In genomic region chr7:145146252-145146930, GRCm38 (mm10) we compare ENCODE assay signal across 20 mouse cellular contexts.
A peak's percentile ranks its signal among the peaks of the same experiment; 100 is the strongest.
DNase-seq lines count a peak whose midpoint lies in the region; ATAC-seq and TF ChIP-seq lines count a peak whose summit lies in the region.
"Had no signal": no experiment of that assay in that cellular context is flagged by ENCODE, and none has a peak within 500 bp of the region (broad histone marks: within the 10 kb centered on the region; RNA-seq: fewer than 3 reads in every experiment).

No protein-coding gene starts in this region.

- 0 out of 2 replicates have a peak, but pooled peaks cover 3% of the 10 kb centered on the region for H3K9me3 ChIP-seq in limb, embryonic 14.5 days (ENCODE audit: control insufficient read depth, low read length)
- H3K9me3 ChIP-seq in limb, embryonic 10.5 days (replicated peaks) = no peaks in the 10 kb centered on the region
- peaks cover 6% of the 10 kb centered on the region for H3K9me3 ChIP-seq in CH12.LX (replicated peaks; ENCODE audit: low read length)
- H3K9me3 ChIP-seq in embryonic facial prominence, embryonic 14.5 days (ENCODE audit: control insufficient read depth, low read length) = no peaks in the 10 kb centered on the region
- H3K9me3 ChIP-seq in forebrain, embryonic 16.5 days (ENCODE audit: control insufficient read depth, low read length) = no peaks in the 10 kb centered on the region
- H3K9me3 ChIP-seq in forebrain, embryonic 15.5 days = no peaks in the 10 kb centered on the region
- H3K9me3 ChIP-seq: embryonic facial prominence, embryonic 12.5 days had no signal

- H3K27ac ChIP-seq in gastrocnemius, adult 2 months = no peak overlapping the region
- no peak overlapping the region for H3K27ac ChIP-seq in limb, embryonic 14.5 days (replicated peaks; ENCODE audit: low read depth, low read length)
- no peak overlapping the region for H3K27ac ChIP-seq in limb, embryonic 10.5 days
- no peak overlapping the region for H3K27ac ChIP-seq in CH12.LX (ENCODE audit: insufficient read depth, low read depth)
- H3K27ac ChIP-seq in embryonic facial prominence, embryonic 14.5 days (replicated peaks; ENCODE audit: low read depth, low read length) = no peak overlapping the region
- H3K27ac ChIP-seq in forebrain, embryonic 16.5 days (ENCODE audit: low read length) = no peak overlapping the region
- no peak overlapping the region for H3K27ac ChIP-seq in forebrain, embryonic 15.5 days (replicated peaks)
- H3K27ac ChIP-seq: forebrain, embryonic 12.5 days; heart, embryonic 13.5 days; kidney, embryonic 15.5 days; liver, embryonic 13.5 days had no signal

- H3K79me2 ChIP-seq in CH12.LX (replicated peaks; ENCODE audit: control insufficient read depth, extremely low read depth, insufficient read depth, poor library complexity, severe bottlenecking) = no peaks in the 10 kb centered on the region

- no peak for DNase-seq in gastrocnemius, adult 2 months
- no peak for DNase-seq in gastrocnemius, postnatal 36 days
- DNase-seq in limb, embryonic 14.5 days (ENCODE audit: low spot score) = peak; percentile 14
- DNase-seq in limb, embryonic 10.5 days (ENCODE audit: low spot score) = no peak
- no peak for DNase-seq in CH12.LX (ENCODE audit: extremely low read depth)
- peak; percentile 38 for DNase-seq in embryonic facial prominence, embryonic 14.5 days (ENCODE audit: low spot score)
- DNase-seq: adrenal gland, adult 8-10 months; B cell, adult 2 months; cerebellum, adult 11 months; cerebellum, postnatal 36 days; left cerebral cortex, postnatal 4 days; liver, embryonic 13.5 days; lung, postnatal 14 days; thymus, postnatal 36 days had no signal

- dilution Hi-C loops in CH12.LX (cut with MboI; ENCODE audit: extremely low pct_ligation_motif_present, extremely low pct_unique_long_range_greater_than_20kb, low sequenced_read_pairs) = no loop called here

- peak; percentile 10 for TF ChIP-seq RAD21 in CH12.LX (IDR thresholded peaks at IDR 0.05; ENCODE audit: low read depth, low read length)

- no peak for TF ChIP-seq POLR2A in limb, embryonic 14.5 days (IDR thresholded peaks at IDR 0.05; ENCODE audit: borderline replicate concordance, extremely low read depth, insufficient read depth, insufficient read length)
- no peak for TF ChIP-seq POLR2A in CH12.LX (IDR thresholded peaks at IDR 0.05; ENCODE audit: low read depth, low read length)

- in situ Hi-C loops in CH12.LX (cut with MboI; ENCODE audit: low pct_ligation_motif_present, low pct_unique_long_range_greater_than_20kb, low sequenced_read_pairs) = no loop called here

- H3K4me1 ChIP-seq in limb, embryonic 14.5 days (ENCODE audit: control insufficient read depth, insufficient read depth, low read length) = no peaks in the 10 kb centered on the region
- no peaks in the 10 kb centered on the region for H3K4me1 ChIP-seq in limb, embryonic 10.5 days
- no peaks in the 10 kb centered on the region for H3K4me1 ChIP-seq in CH12.LX (ENCODE audit: control insufficient read depth in 1 of 2, insufficient read depth in 2 of 2)
- H3K4me1 ChIP-seq in embryonic facial prominence, embryonic 14.5 days (ENCODE audit: control insufficient read depth, insufficient read depth, low read length) = peaks cover 8% of the 10 kb centered on the region
- no peaks in the 10 kb centered on the region for H3K4me1 ChIP-seq in forebrain, embryonic 16.5 days (replicated peaks; ENCODE audit: control insufficient read depth, insufficient read depth, low read length)
- no peaks in the 10 kb centered on the region; the same call in 1 of the 2 replicates for H3K4me1 ChIP-seq in forebrain, embryonic 15.5 days
- H3K4me1 ChIP-seq: forebrain, embryonic 12.5 days; heart, embryonic 13.5 days; liver, embryonic 13.5 days had no signal

- H3K9ac ChIP-seq in limb, embryonic 14.5 days (ENCODE audit: low read depth, low read length, severe bottlenecking) = no peak overlapping the region
- no peak overlapping the region for H3K9ac ChIP-seq in CH12.LX (ENCODE audit: insufficient read depth, low read depth)
- H3K9ac ChIP-seq in embryonic facial prominence, embryonic 14.5 days (ENCODE audit: low read depth, low read length) = no peak overlapping the region
- H3K9ac ChIP-seq in forebrain, embryonic 16.5 days (replicated peaks; ENCODE audit: low read depth, low read length) = no peak overlapping the region
- H3K9ac ChIP-seq in forebrain, embryonic 15.5 days (replicated peaks) = no peak overlapping the region
- H3K9ac ChIP-seq: embryonic facial prominence, embryonic 12.5 days; forebrain, embryonic 12.5 days; heart, embryonic 13.5 days; kidney, embryonic 15.5 days; liver, embryonic 13.5 days had no signal

- TF ChIP-seq CTCF in gastrocnemius, adult 2 months (IDR thresholded peaks at IDR 0.05) = peak; percentile 18; the same call in 1 of the 2 replicates
- TF ChIP-seq CTCF in CH12.LX (conservative IDR thresholded peaks at IDR 0.05 in 1 of 2, IDR thresholded peaks at IDR 0.05 in 1 of 2; ENCODE audit: low read depth in 2 of 2, low read length in 2 of 2) = peak in 1 of 2 experiments; percentile 37; a peak in 2 of 4 replicates

- H3K4me2 ChIP-seq in limb, embryonic 14.5 days (replicated peaks; ENCODE audit: low read depth, low read length, severe bottlenecking) = no peak overlapping the region
- H3K4me2 ChIP-seq in CH12.LX (ENCODE audit: insufficient read depth, low read depth, poor library complexity, severe bottlenecking) = no peak overlapping the region
- H3K4me2 ChIP-seq in embryonic facial prominence, embryonic 14.5 days (ENCODE audit: low read depth, low read length) = no peak overlapping the region
- H3K4me2 ChIP-seq in forebrain, embryonic 16.5 days (ENCODE audit: low read length) = no peak overlapping the region
- H3K4me2 ChIP-seq in forebrain, embryonic 15.5 days (replicated peaks) = no peak overlapping the region
- H3K4me2 ChIP-seq: embryonic facial prominence, embryonic 12.5 days; forebrain, embryonic 12.5 days; heart, embryonic 13.5 days; kidney, embryonic 15.5 days; liver, embryonic 13.5 days had no signal

- no peaks in the 10 kb centered on the region for H3K27me3 ChIP-seq in limb, embryonic 14.5 days (ENCODE audit: control insufficient read depth, insufficient read depth, low read length)
- H3K27me3 ChIP-seq in limb, embryonic 10.5 days (ENCODE audit: low read depth, poor library complexity, severe bottlenecking) = no peaks in the 10 kb centered on the region
- H3K27me3 ChIP-seq in CH12.LX (replicated peaks) = peaks cover 81% of the 10 kb centered on the region
- H3K27me3 ChIP-seq in embryonic facial prominence, embryonic 14.5 days (replicated peaks; ENCODE audit: control insufficient read depth, insufficient read depth, low read length) = no peaks in the 10 kb centered on the region
- H3K27me3 ChIP-seq in forebrain, embryonic 16.5 days (replicated peaks; ENCODE audit: control insufficient read depth, insufficient read depth, low read length) = no peaks in the 10 kb centered on the region
- H3K27me3 ChIP-seq in forebrain, embryonic 15.5 days = no peaks in the 10 kb centered on the region
- H3K27me3 ChIP-seq: embryonic facial prominence, embryonic 12.5 days; forebrain, embryonic 12.5 days; heart, embryonic 13.5 days; kidney, embryonic 15.5 days; liver, embryonic 13.5 days had no signal

- intact Hi-C loops in gastrocnemius, adult 2 months (cut with DNase I) = no loop called here
- intact Hi-C loops in gastrocnemius, postnatal 36 days (cut with DNase I) = no loop called here

- no peak for TF ChIP-seq EP300 in CH12.LX (IDR thresholded peaks at IDR 0.05; ENCODE audit: low read length)

- no peak overlapping the region for H3K4me3 ChIP-seq in gastrocnemius, adult 2 months
- no peak overlapping the region for H3K4me3 ChIP-seq in limb, embryonic 14.5 days (replicated peaks; ENCODE audit: low read length)
- no peak overlapping the region for H3K4me3 ChIP-seq in limb, embryonic 10.5 days
- H3K4me3 ChIP-seq in CH12.LX (replicated peaks in 1 of 3; ENCODE audit: low read depth in 2 of 3, low read length in 2 of 3, poor library complexity in 1 of 3) = no peak overlapping the region
- no peak overlapping the region for H3K4me3 ChIP-seq in embryonic facial prominence, embryonic 14.5 days (ENCODE audit: low read depth, low read length)
- no peak overlapping the region for H3K4me3 ChIP-seq in forebrain, embryonic 16.5 days (replicated peaks; ENCODE audit: low read length)
- H3K4me3 ChIP-seq in forebrain, embryonic 15.5 days = no peak overlapping the region
- H3K4me3 ChIP-seq: embryonic facial prominence, embryonic 12.5 days; forebrain, embryonic 12.5 days; heart, embryonic 13.5 days; kidney, embryonic 15.5 days; liver, embryonic 13.5 days had no signal

- no peaks in the 10 kb centered on the region for H3K36me3 ChIP-seq in limb, embryonic 14.5 days (ENCODE audit: control insufficient read depth, insufficient read depth, low read length)
- no peaks in the 10 kb centered on the region for H3K36me3 ChIP-seq in limb, embryonic 10.5 days
- no peaks in the 10 kb centered on the region for H3K36me3 ChIP-seq in CH12.LX (replicated peaks in 1 of 2; ENCODE audit: control insufficient read depth in 1 of 2, insufficient read depth in 1 of 2, low read length in 1 of 2)
- no peaks in the 10 kb centered on the region for H3K36me3 ChIP-seq in embryonic facial prominence, embryonic 14.5 days (ENCODE audit: control insufficient read depth, insufficient read depth, low read length)
- H3K36me3 ChIP-seq in forebrain, embryonic 16.5 days (ENCODE audit: control insufficient read depth, insufficient read depth) = no peaks in the 10 kb centered on the region
- H3K36me3 ChIP-seq in forebrain, embryonic 15.5 days = no peaks in the 10 kb centered on the region
- H3K36me3 ChIP-seq: embryonic facial prominence, embryonic 12.5 days; forebrain, embryonic 12.5 days; heart, embryonic 13.5 days; kidney, embryonic 15.5 days; liver, embryonic 13.5 days had no signal

- ATAC-seq in limb, embryonic 14.5 days (ENCODE audit: low FRiP score, low read depth) = no peak
- no peak for ATAC-seq in embryonic facial prominence, embryonic 14.5 days (ENCODE audit: low read depth)
- ATAC-seq in forebrain, embryonic 16.5 days = no peak
- ATAC-seq in forebrain, embryonic 15.5 days (replicated peaks) = no peak

TF ChIP-seq in CH12.LX, 34 proteins besides CTCF, POLR2A, EP300 and RAD21:
- TF ChIP-seq ZNF384 (IDR thresholded peaks at IDR 0.05; ENCODE audit: low read depth, low read length) (no peak), SMC3 (IDR thresholded peaks at IDR 0.05; ENCODE audit: low read depth, low read length) (peak; percentile 33; the same call in 1 of the 2 replicates), JUN (IDR thresholded peaks at IDR 0.05; ENCODE audit: insufficient read depth, low read depth, low read length) (no peak)

Comparison
In these comparisons a context has a peak if more than half of its experiments do, and no peak if none do; other contexts are left out.
1. DNase-seq: peak in limb, embryonic 14.5 days (single experiment) and embryonic facial prominence, embryonic 14.5 days (single experiment); none in gastrocnemius, adult 2 months (single experiment), gastrocnemius, postnatal 36 days (0 of 2), limb, embryonic 10.5 days (single experiment) and CH12.LX (single experiment).